Mouse (Mus musculus): ENCODE results near the gene Cap2.

GRCm38 (mm10) chr13:46527340-46527739 is 25.7 kb downstream of the Cap2 start:
- TF ChIP-seq CTCF (IDR thresholded peaks at IDR 0.05; ENCODE audit: control insufficient read depth, insufficient read depth, insufficient read length) (no peak), CEBPB (IDR thresholded peaks at IDR 0.05; ENCODE audit: low read depth) (no peak), MAX (IDR thresholded peaks at IDR 0.05) (no peak), MYOD1 (IDR thresholded peaks at IDR 0.05; ENCODE audit: control insufficient read depth, insufficient read length, low read depth) (no peak), FOSL1 (IDR thresholded peaks at IDR 0.05; ENCODE audit: insufficient read depth, low read length, poor library complexity, severe bottlenecking) (no peak), USF1 (IDR thresholded peaks at IDR 0.05; ENCODE audit: low read depth) (no peak), MYOG (IDR thresholded peaks at IDR 0.05; ENCODE audit: control insufficient read depth, extremely low read depth, insufficient read length) (no peak)

Data from C2C12 (cell line).